Mouse (Mus musculus) left cerebral cortex, adult 6 months (tissue): ENCODE results near the gene Nat8f5. TPM values are rescaled to one million over a fixed set of nuclear protein-coding genes. Genes with fewer than 3 reads are reported as not detected.

Experiments used
- long read RNA-seq, 2 experiments: library from polyadenylated mRNA; unstranded; transcript quantifications; one replicate each; pipeline ENCODE4 v2.0.0; 2019 to 2020
- polyA plus RNA-seq: library from polyadenylated mRNA; unstranded; fragments of <200 nt; fragmentation: Nextera tagmentation; gene quantifications from 2 replicates; pipeline ENCODE4 v1.2.3, GENCODE M21; 2021

The Nat8f5 gene
- 4.1 and 4.2 TPM in 2 replicates for polyA plus RNA-seq
- long read RNA-seq, experiment 1 = 0 reads
- long read RNA-seq, experiment 2, partial matches to known transcripts = 1 of 13 reads
- long read RNA-seq, experiment 2, other reads (novel, unspliced or antisense) = 12 of 13 reads

GRCm38 (mm10) chr6:85820837-85821236, at the start of gene Nat8f5, which contains the start of gene Nat8f6:
TSS of gene Nat8f5 (minus strand) at chr6:85820972.
TSS of gene Nat8f6 (minus strand) at chr6:85820954.

GRCm38 (mm10) chr6:85869006-85869405, 48.2 kb upstream of the Nat8f5 start, which contains the start of gene Nat8f2:
TSS of gene Nat8f2 (minus strand) at chr6:85869158.

DNA sequence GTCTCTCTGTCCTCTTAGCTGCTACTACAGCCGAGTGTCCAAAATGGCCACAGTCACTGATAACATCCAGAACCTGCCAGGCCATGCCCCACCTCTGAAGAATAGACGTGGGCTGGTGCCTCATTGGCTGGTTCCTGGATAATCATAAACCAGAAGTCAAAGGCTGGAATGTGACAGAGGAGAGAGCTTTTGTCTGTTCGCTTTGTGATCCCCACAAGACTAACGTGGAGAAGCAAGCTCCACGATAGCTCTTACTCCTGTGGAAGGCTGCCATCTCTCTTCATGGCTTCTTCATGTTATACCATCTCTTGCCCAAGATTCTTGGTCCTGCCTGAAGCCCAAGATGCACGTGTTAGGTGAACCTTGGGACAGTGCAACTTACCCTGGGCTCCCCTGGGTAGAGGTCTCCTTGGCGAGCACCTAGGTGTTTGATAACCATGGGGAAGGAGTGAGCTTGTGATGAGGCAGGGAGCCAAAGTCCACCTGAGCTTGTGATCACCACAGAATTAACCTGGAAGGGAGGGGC, 11.1 kb upstream of the Nat8f5 start, which contains the start of gene Nat8:
Gene Nat8 (minus strand): TSS at position 287 of the 526 bp plus-strand sequence.

Other genes starting within 250 kb of the Nat8f5 start
- gene Alms1, start 233.4 kb downstream of the Nat8f5 start, polyA plus RNA-seq = 0.43 and 0.53 TPM in 2 replicates
- gene Nat8f7, start 107.8 kb downstream of the Nat8f5 start, polyA plus RNA-seq = 0.88 TPM in 2 replicates
- 3.7 and 8.5 TPM in 2 replicates for gene Nat8f3, start 55.2 kb downstream of the Nat8f5 start, polyA plus RNA-seq
- gene Nat8f6, start within 50 bp of the Nat8f5 start, polyA plus RNA-seq = 0.23 and 0.51 TPM in 2 replicates
- gene Nat8, start 11.1 kb upstream of the Nat8f5 start, polyA plus RNA-seq = 2.3 and 2.7 TPM in 2 replicates
- 0.04 and 0.12 TPM in 2 replicates for gene Nat8f2, start 48.2 kb upstream of the Nat8f5 start, polyA plus RNA-seq
- 7.3 and 9.2 TPM in 2 replicates for gene Nat8f4, start 83.9 kb upstream of the Nat8f5 start, polyA plus RNA-seq
- gene Tprkb, start 90.9 kb upstream of the Nat8f5 start, polyA plus RNA-seq = 90.7 and 91.6 TPM in 2 replicates
- 40.6 and 46.9 TPM in 2 replicates for gene Nat8f1, start 94.7 kb upstream of the Nat8f5 start, polyA plus RNA-seq
- gene Dusp11, start 140.7 kb upstream of the Nat8f5 start, polyA plus RNA-seq = 10.1 and 12.5 TPM in 2 replicates
- gene Figla, start 195.2 kb upstream of the Nat8f5 start, polyA plus RNA-seq = not detected in 2 replicates
- 74.7 and 75.3 TPM in 2 replicates for gene Add2, start 207.7 kb upstream of the Nat8f5 start, polyA plus RNA-seq